Mouse (Mus musculus): Measurements from ENCODE around the gene Katnbl1. TPM values are rescaled to one million over a fixed set of nuclear protein-coding genes. Genes with fewer than 3 reads are reported as not detected.
A peak's percentile ranks its signal among the peaks of the same experiment; 100 is the strongest.

Katnbl1 gene
- total RNA-seq, 1 experiment = 22.8 TPM

DNA sequence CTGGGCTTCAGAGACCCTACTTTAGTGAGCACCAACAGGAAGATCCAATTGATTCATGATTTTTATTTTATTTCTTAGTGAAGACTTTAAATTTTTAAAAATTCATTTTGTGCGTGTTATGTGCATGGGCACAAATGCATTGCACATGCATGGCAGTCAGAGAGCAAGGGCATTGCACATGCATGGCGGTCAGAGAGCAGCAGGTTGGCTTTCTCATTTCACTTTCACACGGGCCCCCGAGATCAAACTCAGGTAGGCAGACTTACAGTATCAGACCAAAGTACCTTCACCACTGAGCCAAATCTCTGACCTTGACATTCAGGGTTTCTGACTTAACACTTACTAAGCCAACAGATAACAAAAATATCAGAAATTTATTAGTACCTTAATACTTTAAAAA, 50.7 kb downstream of the Katnbl1 start:
- no peak for DNase-seq (ENCODE audit: low read depth, low spot score)
- H3K27ac ChIP-seq (ENCODE audit: insufficient read depth, low read depth, low read length, poor library complexity, severe bottlenecking) = no peak overlapping the region
- in situ Hi-C loops (cut with MboI; ENCODE audit: low sequenced_read_pairs in 2 of 2, unreplicated experiment in 2 of 2) = no loop called here
- H3K4me1 ChIP-seq (ENCODE audit: control insufficient read depth in 2 of 2, insufficient read depth in 2 of 2, low read length in 2 of 2, poor library complexity in 1 of 2) = peaks cover 0 to 3% of the 10 kb centered on the region in 2 experiments; a peak in 1 of 4 replicates
- H3K4me3 ChIP-seq (ENCODE audit: insufficient read depth in 1 of 2, low read depth in 1 of 2, low read length in 2 of 2, poor library complexity in 1 of 2, severe bottlenecking in 1 of 2) = no peak overlapping the region
- H3K36me3 ChIP-seq (ENCODE audit: control insufficient read depth, insufficient read depth, low read length, poor library complexity, severe bottlenecking) = no peaks in the 10 kb centered on the region
- H3K9me3 ChIP-seq (ENCODE audit: control insufficient read depth, insufficient read depth, low read depth, low read length) = no peaks in the 10 kb centered on the region
- H3K9ac ChIP-seq (ENCODE audit: insufficient read depth, low read depth, low read length, poor library complexity, severe bottlenecking) = no peak overlapping the region
- TF ChIP-seq ZC3H11A (IDR thresholded peaks at IDR 0.05; ENCODE audit: borderline replicate concordance, low read depth, low read length) = no peak
- TF ChIP-seq HCFC1 (IDR thresholded peaks at IDR 0.05; ENCODE audit: borderline replicate concordance, insufficient read depth, low read length) = no peak
- TF ChIP-seq ZNF384 (IDR thresholded peaks at IDR 0.05; ENCODE audit: low read depth, low read length) = no peak
- TF ChIP-seq MAFK (IDR thresholded peaks at IDR 0.05; ENCODE audit: insufficient read depth, low read depth, low read length) = no peak
- no peak for TF ChIP-seq CHD2 (IDR thresholded peaks at IDR 0.05; ENCODE audit: low read depth, low read length)

- H3K4me3 ChIP-seq (ENCODE audit: insufficient read depth in 1 of 2, low read depth in 1 of 2, low read length in 2 of 2, poor library complexity in 1 of 2, severe bottlenecking in 1 of 2) = no peak overlapping the region
- H3K9ac ChIP-seq (ENCODE audit: insufficient read depth, low read depth, low read length, poor library complexity, severe bottlenecking) = no peak overlapping the region
- no peaks in the 10 kb centered on the region for H3K9me3 ChIP-seq (ENCODE audit: control insufficient read depth, insufficient read depth, low read depth, low read length)
- TF ChIP-seq ZC3H11A (IDR thresholded peaks at IDR 0.05; ENCODE audit: borderline replicate concordance, low read depth, low read length) (no peak), ZNF384 (IDR thresholded peaks at IDR 0.05; ENCODE audit: low read depth, low read length) (no peak), HCFC1 (IDR thresholded peaks at IDR 0.05; ENCODE audit: borderline replicate concordance, insufficient read depth, low read length) (no peak), MAFK (IDR thresholded peaks at IDR 0.05; ENCODE audit: insufficient read depth, low read depth, low read length) (no peak), CHD2 (IDR thresholded peaks at IDR 0.05; ENCODE audit: low read depth, low read length) (no peak)
- DNase-seq (ENCODE audit: low read depth, low spot score) = no peak
- in situ Hi-C loops (cut with MboI; ENCODE audit: low sequenced_read_pairs in 2 of 2, unreplicated experiment in 2 of 2) = no loop called here
- peaks cover 0 to 3% of the 10 kb centered on the region in 2 experiments; a peak in 1 of 4 replicates for H3K4me1 ChIP-seq (ENCODE audit: control insufficient read depth in 2 of 2, insufficient read depth in 2 of 2, low read length in 2 of 2, poor library complexity in 1 of 2)
- no peak overlapping the region for H3K27ac ChIP-seq (ENCODE audit: insufficient read depth, low read depth, low read length, poor library complexity, severe bottlenecking)
- H3K36me3 ChIP-seq (ENCODE audit: control insufficient read depth, insufficient read depth, low read length, poor library complexity, severe bottlenecking) = no peaks in the 10 kb centered on the region
These were observed 51.4 kb downstream of the Katnbl1 start for GRCm38 (mm10) chr2:112430403-112430802.

GRCm38 (mm10) chr2:112432523-112432922, 53.5 kb downstream of the Katnbl1 start:
- no peak for DNase-seq (ENCODE audit: low read depth, low spot score)
- in situ Hi-C loops (cut with MboI; ENCODE audit: low sequenced_read_pairs in 2 of 2, unreplicated experiment in 2 of 2) = no loop called here
- no peaks in the 10 kb centered on the region for H3K36me3 ChIP-seq (ENCODE audit: control insufficient read depth, insufficient read depth, low read length, poor library complexity, severe bottlenecking)
- H3K9me3 ChIP-seq (ENCODE audit: control insufficient read depth, insufficient read depth, low read depth, low read length) = no peaks in the 10 kb centered on the region
- TF ChIP-seq MAFK (IDR thresholded peaks at IDR 0.05; ENCODE audit: insufficient read depth, low read depth, low read length) (no peak), ZNF384 (IDR thresholded peaks at IDR 0.05; ENCODE audit: low read depth, low read length) (no peak), CHD2 (IDR thresholded peaks at IDR 0.05; ENCODE audit: low read depth, low read length) (no peak), HCFC1 (IDR thresholded peaks at IDR 0.05; ENCODE audit: borderline replicate concordance, insufficient read depth, low read length) (no peak), ZC3H11A (IDR thresholded peaks at IDR 0.05; ENCODE audit: borderline replicate concordance, low read depth, low read length) (no peak)
- H3K4me3 ChIP-seq (ENCODE audit: insufficient read depth in 1 of 2, low read depth in 1 of 2, low read length in 2 of 2, poor library complexity in 1 of 2, severe bottlenecking in 1 of 2) = no peak overlapping the region
- H3K27ac ChIP-seq (ENCODE audit: insufficient read depth, low read depth, low read length, poor library complexity, severe bottlenecking) = no peak overlapping the region
- peaks cover 0 to 3% of the 10 kb centered on the region in 2 experiments; a peak in 1 of 4 replicates for H3K4me1 ChIP-seq (ENCODE audit: control insufficient read depth in 2 of 2, insufficient read depth in 2 of 2, low read length in 2 of 2, poor library complexity in 1 of 2)
- H3K9ac ChIP-seq (ENCODE audit: insufficient read depth, low read depth, low read length, poor library complexity, severe bottlenecking) = no peak overlapping the region

DNA sequence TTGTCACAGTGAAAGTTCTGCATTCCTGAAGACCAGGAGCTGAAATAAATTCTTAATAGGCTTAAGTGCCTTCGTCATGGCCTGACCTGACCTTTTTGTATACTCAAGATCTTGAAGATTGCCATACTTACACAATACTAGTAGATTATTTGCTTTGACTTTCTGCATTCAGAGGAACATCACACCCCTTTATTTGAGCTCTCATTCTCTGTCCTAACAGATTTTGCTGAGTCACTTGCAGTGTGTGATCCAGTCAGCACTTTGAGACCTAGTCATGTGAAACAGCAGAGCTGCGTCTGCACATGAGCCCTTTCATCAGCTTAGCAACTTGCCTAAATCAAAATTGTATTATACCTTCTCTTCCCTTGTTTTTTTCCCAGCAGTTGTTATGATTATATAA, 54.3 kb downstream of the Katnbl1 start:
- no peak overlapping the region for H3K4me3 ChIP-seq (ENCODE audit: insufficient read depth in 1 of 2, low read depth in 1 of 2, low read length in 2 of 2, poor library complexity in 1 of 2, severe bottlenecking in 1 of 2)
- in situ Hi-C loops (cut with MboI; ENCODE audit: low sequenced_read_pairs in 2 of 2, unreplicated experiment in 2 of 2) = no loop called here

More for the DNA sequence above, 54.3 kb downstream of the Katnbl1 start:
- H3K4me1 ChIP-seq (ENCODE audit: control insufficient read depth in 2 of 2, insufficient read depth in 2 of 2, low read length in 2 of 2, poor library complexity in 1 of 2) = peaks cover 0 to 3% of the 10 kb centered on the region in 2 experiments; a peak in 1 of 4 replicates
- H3K9ac ChIP-seq (ENCODE audit: insufficient read depth, low read depth, low read length, poor library complexity, severe bottlenecking) = no peak overlapping the region
- H3K9me3 ChIP-seq (ENCODE audit: control insufficient read depth, insufficient read depth, low read depth, low read length) = no peaks in the 10 kb centered on the region
- TF ChIP-seq ZC3H11A (IDR thresholded peaks at IDR 0.05; ENCODE audit: borderline replicate concordance, low read depth, low read length) (no peak), MAFK (IDR thresholded peaks at IDR 0.05; ENCODE audit: insufficient read depth, low read depth, low read length) (peak; percentile 93), HCFC1 (IDR thresholded peaks at IDR 0.05; ENCODE audit: borderline replicate concordance, insufficient read depth, low read length) (no peak), CHD2 (IDR thresholded peaks at IDR 0.05; ENCODE audit: low read depth, low read length) (no peak), ZNF384 (IDR thresholded peaks at IDR 0.05; ENCODE audit: low read depth, low read length) (no peak)
- H3K36me3 ChIP-seq (ENCODE audit: control insufficient read depth, insufficient read depth, low read length, poor library complexity, severe bottlenecking) = no peaks in the 10 kb centered on the region
- no peak overlapping the region for H3K27ac ChIP-seq (ENCODE audit: insufficient read depth, low read depth, low read length, poor library complexity, severe bottlenecking)
- DNase-seq (ENCODE audit: low read depth, low spot score) = no peak

Data from ES-E14 (cell line).